Mouse (Mus musculus) stomach, postnatal 0 days (tissue): ENCODE results near the gene Nrsn2.

Experiments used
- CTCF ChIP-seq: IDR thresholded peaks from 2 replicates; pipeline ENCODE4 v1.5.1; 2016; ENCODE audit warnings: antibody characterized with exemption, low read depth, mild to moderate bottlenecking, moderate library complexity
- EP300 ChIP-seq: optimal IDR thresholded peaks from 2 replicates; pipeline ENCODE3; 2016; ENCODE audit warnings: antibody characterized with exemption

DNA sequence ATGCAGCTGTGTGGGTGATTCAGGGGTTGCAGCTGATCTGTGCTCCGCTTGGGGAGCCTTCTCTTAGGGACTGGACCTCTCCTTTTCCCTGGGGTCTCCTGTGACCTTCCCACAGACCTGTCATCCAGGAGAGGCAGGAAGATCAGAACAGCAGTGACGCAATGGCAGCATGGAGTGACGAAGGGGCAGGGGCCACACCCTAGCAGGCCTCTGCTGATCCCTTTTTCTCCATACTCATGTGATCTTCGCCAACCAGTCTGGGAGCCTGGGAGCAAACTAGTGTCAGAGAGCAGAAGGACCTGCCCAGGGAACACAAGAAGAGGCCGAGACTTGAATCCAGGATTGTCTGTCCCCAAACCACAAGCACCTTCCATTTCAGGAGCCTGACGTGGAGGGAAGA lies 27.2 kb downstream of the Nrsn2 start:
- no peak for TF ChIP-seq CTCF
- no peak for TF ChIP-seq EP300
